Comparison of ENCODE assay signal across 17 mouse cellular contexts in the genomic region with DNA sequence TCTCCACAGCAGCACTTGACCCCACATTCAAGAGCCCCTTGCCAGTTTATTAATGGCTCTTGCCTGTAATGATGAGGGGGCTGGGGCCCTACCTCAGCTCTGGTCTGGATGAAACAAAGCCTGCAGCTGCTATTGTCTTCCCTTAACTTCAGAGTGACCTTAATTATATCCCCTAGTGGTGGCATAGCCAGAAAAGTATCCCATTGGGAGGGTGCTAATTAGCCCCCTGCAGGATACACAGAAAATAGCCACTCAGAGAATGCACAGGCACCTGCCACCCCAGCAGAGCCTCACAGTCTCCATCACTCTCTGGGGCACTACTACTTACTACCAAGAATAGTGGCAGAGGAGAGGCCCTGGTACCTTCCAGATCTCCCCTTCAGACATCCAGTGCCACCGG.
DNase-seq lines count a peak whose midpoint lies in the region; ATAC-seq and TF ChIP-seq lines count a peak whose summit lies in the region.
"Had no signal": no experiment of that assay in that cellular context is flagged by ENCODE, and none has a peak within 500 bp of the region (broad histone marks: within the 10 kb centered on the region; RNA-seq: fewer than 3 reads in every experiment).

No protein-coding gene starts in this region.

- in situ Hi-C loops in ES-E14 (cut with MboI; ENCODE audit: low sequenced_read_pairs in 2 of 2, unreplicated experiment in 2 of 2): no loop called here

- 83% methylated on average over 1 of the region's 1 CpGs for WGBS in heart, adult 2 months
- WGBS in lung, embryonic 14.5 days: 80% methylated on average over 1 of the region's 1 CpGs

- no peaks in the 10 kb centered on the region for H3K27me3 ChIP-seq in heart, adult 2 months (ENCODE audit: control insufficient read depth, insufficient read depth, low read length)
- no peaks in the 10 kb centered on the region for H3K27me3 ChIP-seq in lung, embryonic 14.5 days (ENCODE audit: insufficient read depth, low read length)
- H3K27me3 ChIP-seq: hindbrain, embryonic 13.5 days; limb, embryonic 12.5 days; neural tube, embryonic 13.5 days; Patski had no signal

- H3K36me3 ChIP-seq in heart, adult 2 months (ENCODE audit: control insufficient read depth, insufficient read depth, low read length): 0 out of 2 replicates have a peak, but pooled peaks cover 2% of the 10 kb centered on the region
- no peaks in the 10 kb centered on the region for H3K36me3 ChIP-seq in lung, embryonic 14.5 days (ENCODE audit: insufficient read depth)
- H3K36me3 ChIP-seq in ES-E14 (ENCODE audit: control insufficient read depth, insufficient read depth, low read length, poor library complexity, severe bottlenecking): no peaks in the 10 kb centered on the region
- H3K36me3 ChIP-seq: hindbrain, embryonic 13.5 days; limb, embryonic 12.5 days; neural tube, embryonic 13.5 days had no signal

- H3K9ac ChIP-seq in heart, adult 2 months (ENCODE audit: low read depth, low read length): no peak overlapping the region
- no peak overlapping the region for H3K9ac ChIP-seq in lung, embryonic 14.5 days
- no peak overlapping the region for H3K9ac ChIP-seq in ES-E14 (ENCODE audit: insufficient read depth, low read depth, low read length, poor library complexity, severe bottlenecking)
- H3K9ac ChIP-seq: hindbrain, embryonic 13.5 days; limb, embryonic 12.5 days; neural tube, embryonic 13.5 days had no signal

- H3K4me2 ChIP-seq in lung, embryonic 14.5 days: no peak overlapping the region
- H3K4me2 ChIP-seq: hindbrain, embryonic 13.5 days; limb, embryonic 12.5 days; neural tube, embryonic 13.5 days had no signal

- TF ChIP-seq CTCF in heart, adult 2 months (IDR thresholded peaks at IDR 0.05): peak; percentile 34
- peak; percentile 40 for TF ChIP-seq CTCF in lung, embryonic 14.5 days (IDR thresholded peaks at IDR 0.05; ENCODE audit: low read depth)

- intact Hi-C loops in heart, adult 2 months (cut with DNase I): no loop called here

- no peaks in the 10 kb centered on the region; the same call in 1 of the 2 replicates for H3K9me3 ChIP-seq in lung, embryonic 14.5 days (ENCODE audit: low read depth, low read length)
- no peaks in the 10 kb centered on the region for H3K9me3 ChIP-seq in ES-E14 (ENCODE audit: control insufficient read depth, insufficient read depth, low read depth, low read length)
- H3K9me3 ChIP-seq: hindbrain, embryonic 13.5 days; limb, embryonic 12.5 days had no signal

- ATAC-seq in lung, embryonic 14.5 days (ENCODE audit: insufficient read depth): no peak
- peak; percentile 76 for ATAC-seq in megakaryocyte progenitor cell, adult 5-6 weeks (replicated peaks; ENCODE audit: poor library complexity)
- ATAC-seq: Patski had no signal

- no peaks in the 10 kb centered on the region for H3K79me2 ChIP-seq in heart, adult 2 months (replicated peaks; ENCODE audit: control insufficient read depth, insufficient read depth, low read length)

- no peak overlapping the region for H3K27ac ChIP-seq in heart, adult 2 months
- no peak overlapping the region for H3K27ac ChIP-seq in lung, embryonic 14.5 days (ENCODE audit: low read depth)
- H3K27ac ChIP-seq in ES-E14 (ENCODE audit: insufficient read depth, low read depth, low read length, poor library complexity, severe bottlenecking): no peak overlapping the region
- H3K27ac ChIP-seq: hindbrain, embryonic 13.5 days; limb, embryonic 12.5 days; neural tube, embryonic 13.5 days had no signal

- H3K4me1 ChIP-seq in heart, adult 2 months (ENCODE audit: control insufficient read depth, insufficient read depth, low read length): peaks cover 14% of the 10 kb centered on the region
- H3K4me1 ChIP-seq in lung, embryonic 14.5 days (ENCODE audit: insufficient read depth): peaks cover 9% of the 10 kb centered on the region
- H3K4me1 ChIP-seq in ES-E14 (ENCODE audit: control insufficient read depth in 2 of 2, insufficient read depth in 2 of 2, low read length in 2 of 2, poor library complexity in 1 of 2): peaks cover 3 to 8% of the 10 kb centered on the region in 2 experiments; a peak in 3 of 4 replicates
- H3K4me1 ChIP-seq: hindbrain, embryonic 13.5 days; limb, embryonic 12.5 days had no signal

- no peak for TF ChIP-seq POLR2A in heart, adult 2 months (IDR thresholded peaks at IDR 0.05; ENCODE audit: insufficient read depth, low read depth, low read length)

- H3K4me3 ChIP-seq in heart, adult 2 months: no peak overlapping the region
- H3K4me3 ChIP-seq in lung, embryonic 14.5 days (ENCODE audit: low read depth, low read length): no peak overlapping the region
- H3K4me3 ChIP-seq in ES-E14 (ENCODE audit: insufficient read depth in 1 of 2, low read depth in 1 of 2, low read length in 2 of 2, poor library complexity in 1 of 2, severe bottlenecking in 1 of 2): no peak overlapping the region
- H3K4me3 ChIP-seq: hindbrain, embryonic 13.5 days; limb, embryonic 12.5 days; neural tube, embryonic 13.5 days had no signal

- DNase-seq in heart, adult 2 months: no peak
- DNase-seq in heart, adult 8-10 months (ENCODE audit: low spot score): no peak
- no peak for DNase-seq in lung, embryonic 14.5 days
- DNase-seq in lung, adult 18-20 months: no peak
- peak; percentile 17 for DNase-seq in ES-E14 (ENCODE audit: low read depth, low spot score)
- no peak for DNase-seq in embryo, embryonic 10 days (ENCODE audit: low spot score)
- DNase-seq in spleen, adult 12 weeks (ENCODE audit: low spot score): no peak
- DNase-seq: cerebellum, adult 8-10 months; heart, postnatal 10 days; kidney, adult 11 months; kidney, postnatal 14 days; right cerebral cortex, postnatal 4 days had no signal

- no peak for TF ChIP-seq EP300 in heart, adult 2 months (IDR thresholded peaks at IDR 0.05; ENCODE audit: insufficient read depth, low read depth, low read length)

TF ChIP-seq in ES-E14, 5 proteins besides CTCF, POLR2A, EP300 and RAD21:
- no peak for TF ChIP-seq ZNF384 (IDR thresholded peaks at IDR 0.05; ENCODE audit: low read depth, low read length)
- no peak for TF ChIP-seq CHD2 (IDR thresholded peaks at IDR 0.05; ENCODE audit: low read depth, low read length)
- no peak for TF ChIP-seq MAFK (IDR thresholded peaks at IDR 0.05; ENCODE audit: insufficient read depth, low read depth, low read length)
- TF ChIP-seq HCFC1 (IDR thresholded peaks at IDR 0.05; ENCODE audit: borderline replicate concordance, insufficient read depth, low read length): no peak
- TF ChIP-seq ZC3H11A (IDR thresholded peaks at IDR 0.05; ENCODE audit: borderline replicate concordance, low read depth, low read length): no peak
